Mouse (Mus musculus) ovary, postnatal 36 days (tissue): ENCODE results near the gene Rflna.

Experiments
- DNase-seq: peaks from one replicate; pipeline ENCODE4 v3.0.0; 2022; ENCODE audit warnings: low spot score, mixed read lengths

Rflna gene

DNA sequence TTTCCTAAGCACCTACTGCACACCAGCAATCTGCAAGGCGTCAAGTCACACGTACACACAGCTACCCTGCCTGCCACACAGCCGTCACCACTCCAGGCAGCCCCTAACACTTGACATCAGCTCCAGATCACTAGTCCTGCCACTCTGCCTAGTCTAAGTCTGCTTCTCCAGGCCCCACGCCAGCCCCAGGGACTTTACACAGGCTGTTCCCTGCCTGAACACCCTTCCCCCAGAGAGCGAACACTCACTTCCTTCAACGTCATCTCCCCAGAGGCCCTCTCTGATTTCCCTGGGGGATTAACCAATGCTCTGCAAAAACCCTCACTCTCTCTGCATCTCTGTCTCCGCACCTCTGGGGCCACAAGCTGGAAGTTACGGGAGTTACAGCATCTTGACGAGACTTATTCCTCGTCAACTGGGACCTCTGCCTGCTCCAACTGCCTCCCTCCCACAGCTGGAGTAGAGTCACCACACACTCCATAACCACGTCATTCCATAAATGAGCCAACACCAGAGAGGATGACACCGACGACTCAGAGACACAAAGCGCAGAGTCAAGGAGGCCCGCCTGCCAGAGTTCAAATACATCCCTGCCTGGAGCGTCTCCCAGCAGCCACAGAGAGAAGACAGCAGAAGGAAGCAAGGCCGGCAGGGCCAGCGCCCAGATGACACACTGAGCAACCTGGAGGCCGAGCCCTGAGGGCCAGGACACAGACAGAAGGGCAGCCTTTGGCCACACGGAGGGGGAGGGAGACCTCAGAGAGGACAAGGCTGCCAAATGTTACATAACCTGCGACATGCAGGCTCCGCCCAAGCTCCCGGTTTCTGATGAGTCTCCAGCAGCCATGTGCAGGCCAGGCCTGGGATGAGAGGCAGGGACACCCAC, 49.8 kb downstream of the Rflna start:
- peak; percentile 50 for DNase-seq

DNA sequence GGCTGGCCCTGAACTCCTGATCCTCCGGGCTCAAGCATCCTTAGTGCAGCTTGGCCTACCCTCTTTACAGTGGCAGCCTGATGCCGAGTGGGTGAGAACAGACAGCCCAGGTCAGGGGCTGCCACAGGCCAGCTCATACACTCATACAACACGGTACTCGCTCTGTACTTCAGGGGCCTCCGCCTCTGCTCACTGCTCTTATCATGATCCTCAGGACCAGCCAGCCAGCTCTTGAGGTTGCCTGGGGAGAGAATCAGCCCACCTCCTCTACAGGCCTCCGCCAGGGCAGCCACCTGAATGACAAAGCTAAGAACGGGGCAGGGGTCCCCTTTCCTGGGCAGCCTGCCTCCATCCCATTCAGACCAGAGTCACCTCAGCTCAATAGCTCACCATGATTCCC, 50.6 kb downstream of the Rflna start:
- no peak for DNase-seq

DNA sequence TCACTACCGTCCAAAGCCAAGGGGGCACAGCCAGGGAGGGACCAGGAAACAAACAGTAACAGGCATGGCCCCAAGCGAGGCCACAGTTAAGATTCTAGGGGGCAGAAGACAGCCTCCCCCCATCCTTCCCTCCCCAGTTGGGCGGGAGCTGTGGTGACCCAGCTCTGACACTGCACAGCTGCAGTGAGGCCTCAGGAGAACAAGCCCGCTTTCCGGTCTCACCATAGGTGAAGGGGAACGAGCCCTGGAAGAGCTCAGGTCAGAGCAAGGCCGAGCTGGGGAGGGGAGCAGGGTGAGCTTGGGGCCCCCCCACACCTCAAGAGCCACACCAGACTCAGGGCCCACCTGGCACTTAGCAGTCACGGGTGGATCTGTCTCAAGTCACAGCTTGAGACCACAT, 52.9 kb downstream of the Rflna start:
- peak; percentile 36 for DNase-seq

DNA sequence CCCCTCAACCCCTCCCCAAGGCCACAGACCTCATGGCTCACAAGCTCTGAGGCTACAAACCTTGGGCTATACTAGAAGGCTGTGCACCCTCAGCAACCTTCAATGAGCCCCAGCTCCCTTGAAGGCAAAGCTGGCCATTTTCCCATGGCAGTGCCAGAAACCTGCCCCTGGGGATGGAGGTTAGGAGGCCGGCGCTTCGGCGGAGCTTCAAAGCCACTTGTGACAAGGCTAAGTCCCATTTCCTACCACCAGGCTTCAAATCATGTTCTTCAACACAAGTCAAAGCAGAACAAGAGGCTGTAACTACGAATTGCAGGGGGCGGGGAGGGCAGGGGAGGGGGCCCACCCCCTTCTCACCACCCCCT, 53.3 kb downstream of the Rflna start:
- DNase-seq, result peak; percentile 49

DNA sequence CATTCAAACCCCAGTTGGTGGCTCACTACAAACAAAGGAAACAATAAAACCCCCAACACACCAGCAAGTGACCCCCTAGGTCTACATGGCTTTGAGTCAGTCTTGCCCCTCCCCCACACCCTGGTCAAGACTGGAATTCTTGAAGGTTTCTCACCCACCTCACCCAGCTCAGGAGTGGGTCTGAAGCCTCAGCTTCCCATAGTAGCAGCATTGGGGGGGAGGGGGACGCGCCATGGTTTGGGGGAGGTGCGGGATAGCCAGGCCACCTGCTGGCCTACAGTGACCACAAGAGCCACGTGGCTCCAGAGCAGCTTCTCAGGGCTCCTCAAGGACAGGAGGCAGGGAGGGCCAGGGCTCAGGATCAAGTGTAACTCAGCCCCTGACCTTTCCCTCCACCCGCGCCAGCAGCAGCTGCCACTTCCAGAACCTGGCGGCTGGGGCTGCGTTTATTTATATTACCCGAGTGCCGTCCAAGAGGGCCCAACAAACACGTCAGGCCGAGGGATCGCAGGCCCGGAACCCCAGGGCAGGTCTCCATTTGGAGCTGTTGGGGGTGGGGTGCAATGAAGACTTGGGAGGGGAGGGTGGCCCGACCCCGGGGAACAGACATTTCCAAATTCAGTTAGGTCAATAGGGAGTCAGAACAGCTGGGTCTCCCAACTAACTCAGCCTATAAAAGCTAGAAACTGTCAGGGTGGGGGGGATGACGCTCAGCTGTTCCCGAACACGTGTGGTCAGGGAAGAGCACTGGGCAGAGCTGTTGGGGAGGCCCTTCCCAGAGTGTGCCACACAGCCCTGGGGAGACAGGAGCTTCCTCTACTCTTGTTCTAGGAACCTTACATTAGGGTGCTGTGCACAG, 53.9 kb downstream of the Rflna start:
- peak; percentile 60 for DNase-seq

DNA sequence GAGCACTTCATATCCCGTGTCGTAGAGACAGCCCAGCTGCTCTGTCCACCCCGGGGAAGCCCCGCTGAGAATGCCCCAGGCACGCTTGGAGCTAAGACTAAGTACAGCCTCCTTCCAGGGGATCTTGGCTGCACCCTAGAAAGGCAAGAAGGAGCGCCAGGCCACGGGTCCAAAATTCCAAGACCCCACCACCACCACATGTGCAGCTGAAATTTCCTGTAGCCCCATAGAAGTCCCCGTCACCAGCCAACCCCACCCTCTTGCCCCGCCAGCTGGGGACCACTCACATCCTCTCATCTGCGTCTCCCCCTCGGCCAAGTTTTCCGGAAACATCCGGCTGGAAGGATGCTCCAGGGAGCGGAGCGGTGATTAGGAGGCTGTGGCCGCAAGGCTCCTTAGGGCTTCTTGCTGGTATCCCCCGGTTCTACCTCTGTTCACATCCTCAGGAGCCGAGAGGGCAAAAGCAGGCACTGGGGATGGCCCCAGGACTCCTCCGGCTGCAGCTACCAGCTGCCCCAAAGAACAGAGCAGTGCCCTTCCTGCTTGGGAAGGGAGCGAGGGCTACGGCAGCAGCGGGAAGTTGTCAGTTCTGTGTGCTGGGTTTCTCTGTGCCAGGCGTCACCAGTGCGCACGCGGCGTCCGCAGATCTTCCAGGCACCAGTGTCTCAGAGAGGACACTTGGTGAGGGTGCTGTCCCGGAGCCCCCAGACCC, 54.7 kb downstream of the Rflna start:
- no peak for DNase-seq

DNA sequence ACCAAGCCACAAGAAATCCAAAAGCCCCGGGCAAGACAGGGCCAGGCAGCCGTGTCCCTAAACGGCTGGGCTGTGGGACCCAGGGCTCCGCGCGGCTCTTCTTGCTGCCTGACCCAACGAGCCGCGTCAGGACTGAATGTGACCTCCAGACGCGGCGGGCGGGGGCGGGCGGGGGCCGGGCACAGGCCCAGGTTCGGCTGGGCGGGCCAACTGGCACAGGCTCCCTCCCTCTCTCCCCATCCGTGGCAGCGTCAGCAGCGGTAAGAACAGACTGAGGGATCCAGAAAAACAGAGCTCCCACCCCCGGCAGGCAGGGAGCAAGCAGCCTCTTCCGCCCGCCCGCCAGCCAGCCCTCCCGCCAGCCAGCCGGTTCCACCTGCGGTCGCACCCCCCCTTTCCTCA, 55.2 kb downstream of the Rflna start:
- DNase-seq, result peak; percentile 79
